Mouse (Mus musculus): ENCODE results near the gene Gm21748. TPM values are rescaled to one million over a fixed set of nuclear protein-coding genes. Genes with fewer than 3 reads are reported as not detected.
"Not testable (repeated sequence)": the region's sequence is repeated elsewhere in the genome, so short reads cannot be mapped to it uniquely, and the experiment has no call there.

Gene Gm21748
- total RNA-seq (2022): not detected

DNA sequence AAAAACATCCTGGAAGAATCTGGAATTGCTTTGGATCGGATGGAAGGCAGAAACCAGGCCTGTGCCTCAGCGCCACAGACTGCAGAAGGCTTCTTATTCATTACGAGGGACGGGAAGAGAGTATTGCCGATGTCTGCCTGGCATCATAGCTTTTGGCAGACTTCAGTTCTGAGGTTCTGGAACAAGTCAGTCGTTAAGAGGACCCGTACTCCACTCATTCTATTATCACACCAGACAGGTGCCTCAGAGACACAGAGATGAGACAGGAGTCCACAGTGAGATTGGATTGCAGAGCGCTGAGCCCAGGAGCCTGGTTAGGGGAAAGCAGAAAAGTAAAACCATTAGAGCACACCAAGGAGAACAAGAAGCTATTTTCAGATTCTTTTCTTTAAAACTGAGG is at the start of gene Gm21748:
Gene Gm21748 (minus strand): TSS at position 101 of the 400 bp plus-strand sequence.
- DNase-seq (ENCODE audit: low spot score in 2 of 2): not testable (repeated sequence)

Other genes with a start within 250 kb of the Gm21748 start
- not detected for gene Gm21860, start 84.4 kb downstream of the Gm21748 start, total RNA-seq (2022)
- gene Gm47283, start 54.4 kb downstream of the Gm21748 start, total RNA-seq (2022): not detected

Data from gastrocnemius, adult 8-10 months (tissue).